Mouse (Mus musculus): Measurements from ENCODE around the gene Cpa5. TPM values are rescaled to one million over a fixed set of nuclear protein-coding genes. Genes with fewer than 3 reads are reported as not detected.

Cpa5 gene
- total RNA-seq, 1 experiment from 2014 or later, result not detected

DNA sequence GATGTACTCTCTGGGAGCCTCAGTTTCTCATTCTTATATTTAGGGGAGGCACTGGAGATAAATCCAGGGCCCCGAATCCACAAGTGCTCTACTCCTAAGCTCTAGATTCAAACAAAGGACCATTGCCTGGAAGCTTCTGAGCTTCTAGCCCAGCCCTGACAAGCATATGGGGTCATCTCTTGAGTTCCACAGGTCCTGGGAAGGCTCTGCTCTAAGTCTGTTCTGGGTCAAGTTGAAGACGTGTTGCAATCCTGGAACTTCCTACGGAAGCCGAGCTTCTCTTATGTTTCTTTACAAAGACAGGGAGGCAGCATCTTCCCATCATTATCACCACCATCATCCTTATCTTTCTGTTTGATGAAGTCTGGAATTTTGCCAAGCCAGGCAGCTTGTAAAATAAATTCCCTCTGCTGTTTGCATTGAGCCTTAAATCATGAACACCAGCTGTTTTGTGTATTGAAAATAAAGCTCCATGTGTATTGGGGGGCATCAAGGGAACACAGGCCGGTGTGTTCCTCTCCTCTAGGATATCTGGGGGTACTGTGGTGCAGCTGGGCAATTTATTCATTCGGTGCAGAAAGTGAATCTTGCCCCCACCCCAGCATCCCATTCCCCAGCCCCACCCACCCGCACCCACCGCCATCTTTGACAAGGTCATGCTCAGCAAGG lies 14.4 kb upstream of the Cpa5 start:
- ATAC-seq (ENCODE audit: extremely low read depth, insufficient number of reproducible peaks, low FRiP score, poor library complexity, severe bottlenecking), result no peak

DNA sequence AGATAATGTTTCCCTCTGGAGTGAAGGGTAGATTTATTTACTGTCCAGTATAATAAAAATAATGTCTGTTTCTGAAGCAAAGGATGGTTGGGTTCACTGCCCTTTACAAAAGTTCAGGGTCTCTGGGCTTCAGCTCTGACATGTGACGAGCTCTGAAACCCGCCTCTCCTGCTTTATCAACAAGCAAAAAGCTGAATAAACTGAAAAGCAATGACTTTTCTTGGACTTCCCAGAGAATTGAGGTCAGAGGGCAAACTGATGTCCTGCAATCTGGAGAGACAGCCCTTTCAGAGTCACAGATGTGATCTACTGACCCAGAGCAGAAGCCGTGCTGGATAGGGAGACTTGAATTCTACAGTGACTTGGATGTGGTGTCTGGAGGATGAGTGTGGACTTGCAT lies 10.8 kb upstream of the Cpa5 start:
- ATAC-seq (ENCODE audit: extremely low read depth, insufficient number of reproducible peaks, low FRiP score, poor library complexity, severe bottlenecking), result no peak

DNA sequence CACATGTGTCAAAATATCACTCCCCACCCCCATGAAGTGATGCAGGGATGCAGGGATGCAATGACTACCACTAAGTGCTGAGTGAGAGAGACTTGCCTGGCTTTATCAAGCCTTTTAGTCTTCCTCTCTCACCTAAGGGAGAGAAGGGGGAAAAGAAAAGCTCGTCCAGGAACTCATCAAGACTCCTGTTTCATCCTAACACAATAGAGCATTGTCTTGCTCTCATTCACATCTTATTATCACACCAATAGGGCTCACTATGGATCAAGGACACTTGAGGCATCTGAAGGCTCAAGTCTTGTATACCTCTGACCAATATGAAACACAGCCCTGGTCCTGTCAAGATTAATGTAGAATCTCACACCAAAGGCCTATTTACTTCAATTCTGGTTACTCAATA lies 9.8 kb upstream of the Cpa5 start:
- ATAC-seq (ENCODE audit: extremely low read depth, insufficient number of reproducible peaks, low FRiP score, poor library complexity, severe bottlenecking), result no peak

DNA sequence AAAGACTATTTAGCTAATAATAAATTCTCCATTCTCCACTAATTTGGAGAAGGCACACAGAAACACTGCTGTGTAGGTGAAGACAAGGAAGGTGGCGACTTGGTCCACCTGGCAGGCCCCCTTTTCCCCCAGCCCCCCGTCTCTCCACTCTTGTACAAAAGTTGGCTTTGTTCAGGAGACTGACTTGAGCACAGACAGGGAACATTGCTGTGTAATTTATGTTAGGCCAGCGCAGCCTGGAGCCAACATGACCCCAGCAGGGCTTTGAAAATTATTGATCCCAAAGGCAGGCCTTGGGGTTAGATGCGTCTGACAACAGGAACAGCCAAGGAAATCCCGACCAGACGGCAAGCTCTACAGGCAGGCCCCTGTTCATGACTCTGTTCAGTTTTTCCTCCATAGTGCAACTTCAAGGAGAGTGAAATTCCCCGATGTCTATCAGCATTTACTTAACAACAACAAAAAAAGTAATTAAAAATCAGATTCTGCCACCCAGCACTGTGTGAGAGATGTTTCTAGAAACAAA lies 6.4 kb upstream of the Cpa5 start:
- ATAC-seq (ENCODE audit: extremely low read depth, insufficient number of reproducible peaks, low FRiP score, poor library complexity, severe bottlenecking), result no peak

DNA sequence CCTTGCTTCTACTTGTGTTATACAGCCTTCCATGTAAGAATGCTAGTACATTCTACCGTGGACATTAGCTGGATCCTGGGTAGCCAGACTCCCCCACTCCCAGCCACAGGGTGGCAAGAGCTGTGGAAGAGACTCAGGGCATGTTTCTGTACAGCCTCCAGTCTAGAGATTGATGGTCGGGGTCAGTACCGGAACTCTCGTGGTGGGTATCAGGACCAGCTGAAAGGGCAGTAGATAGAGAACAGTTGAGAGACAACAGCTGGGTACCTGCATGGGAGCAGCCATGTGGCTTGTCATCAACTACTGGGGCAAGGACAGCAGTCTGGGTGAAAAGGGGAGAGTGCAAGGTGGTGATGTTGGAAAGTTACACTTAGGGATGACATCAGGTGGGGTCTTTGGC lies 5.7 kb upstream of the Cpa5 start:
- ATAC-seq (ENCODE audit: extremely low read depth, insufficient number of reproducible peaks, low FRiP score, poor library complexity, severe bottlenecking), result no peak

DNA sequence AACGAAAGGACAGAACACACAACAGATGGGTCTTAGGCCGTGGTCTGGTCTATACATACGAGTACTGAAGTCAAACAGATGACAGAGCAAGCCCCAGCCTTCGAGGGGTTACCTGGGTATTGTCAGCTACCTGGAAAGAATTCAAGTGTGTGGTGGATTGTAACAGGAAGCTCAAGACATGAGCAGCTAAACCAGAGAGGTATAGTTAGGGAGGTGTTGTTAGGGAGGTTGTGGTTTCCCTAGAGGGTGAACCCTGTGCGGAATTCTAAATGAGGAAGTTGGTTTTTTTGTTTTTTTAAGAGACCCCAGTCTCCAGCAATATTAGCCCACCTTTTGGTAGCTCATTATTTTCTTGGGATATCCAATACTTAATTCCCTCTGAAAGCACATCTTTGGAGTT lies 5.1 kb upstream of the Cpa5 start:
- ATAC-seq (ENCODE audit: extremely low read depth, insufficient number of reproducible peaks, low FRiP score, poor library complexity, severe bottlenecking), result no peak

DNA sequence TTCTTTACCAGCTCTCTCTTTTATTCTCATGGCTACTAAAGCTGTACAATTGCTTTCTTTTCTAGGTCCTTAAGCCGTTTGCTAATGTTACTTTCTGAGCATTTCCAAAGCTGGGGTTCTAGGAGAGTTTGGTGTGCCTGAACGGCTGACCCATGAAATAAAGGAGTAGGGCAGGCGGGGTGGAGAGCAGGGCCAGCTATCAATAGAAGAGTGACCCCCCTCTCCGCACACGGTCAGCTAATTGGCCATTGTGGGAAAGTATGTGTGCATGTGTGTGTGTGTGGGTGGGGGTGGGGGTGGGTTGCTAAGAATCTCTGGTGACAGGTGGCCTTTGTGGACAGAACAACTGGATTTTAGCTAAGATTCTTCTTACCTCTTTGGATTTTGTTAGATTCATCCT lies 402 bp downstream of the Cpa5 start:
- ATAC-seq (ENCODE audit: extremely low read depth, insufficient number of reproducible peaks, low FRiP score, poor library complexity, severe bottlenecking), result no peak

DNA sequence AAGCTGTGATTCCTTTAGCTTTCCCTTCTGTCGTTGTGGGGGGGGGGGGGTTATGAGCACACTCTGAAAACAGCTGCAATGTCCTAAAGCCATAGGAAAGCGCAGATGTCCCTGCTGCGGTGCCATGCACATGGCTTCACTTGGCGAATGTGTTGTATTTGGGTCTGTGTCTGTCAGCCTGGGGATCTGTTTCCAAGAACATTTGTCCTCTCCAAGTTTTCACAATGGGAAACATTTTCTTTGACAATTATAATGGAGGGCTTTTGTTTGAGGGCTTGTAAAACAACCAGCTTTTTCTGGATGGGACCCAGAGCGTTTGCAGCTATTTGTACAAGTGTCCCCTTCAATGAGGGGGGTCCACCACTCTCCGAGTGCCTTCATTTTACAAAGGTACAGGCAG lies 3.4 kb downstream of the Cpa5 start:
- no peak for ATAC-seq (ENCODE audit: extremely low read depth, insufficient number of reproducible peaks, low FRiP score, poor library complexity, severe bottlenecking)

DNA sequence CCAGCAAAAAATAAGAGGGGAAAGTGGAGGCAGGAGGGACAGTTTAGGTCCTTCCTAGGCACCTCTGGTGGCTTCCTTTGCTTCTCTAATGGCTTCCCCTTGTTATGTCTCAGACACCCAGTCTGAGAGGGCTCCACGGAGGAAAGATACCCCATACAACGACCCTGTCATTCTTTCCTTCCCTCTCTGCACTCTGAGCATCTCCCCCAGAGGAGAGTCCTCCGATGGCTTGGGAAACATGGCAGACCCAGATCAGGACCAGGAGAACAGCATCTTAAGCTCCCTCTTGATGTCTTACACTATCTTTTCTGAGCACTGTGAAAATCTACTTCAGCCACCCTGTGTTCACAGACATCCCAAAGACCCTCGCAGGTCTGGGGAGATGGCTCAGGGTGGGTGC lies 4.9 kb downstream of the Cpa5 start:
- ATAC-seq (ENCODE audit: extremely low read depth, insufficient number of reproducible peaks, low FRiP score, poor library complexity, severe bottlenecking), result no peak

DNA sequence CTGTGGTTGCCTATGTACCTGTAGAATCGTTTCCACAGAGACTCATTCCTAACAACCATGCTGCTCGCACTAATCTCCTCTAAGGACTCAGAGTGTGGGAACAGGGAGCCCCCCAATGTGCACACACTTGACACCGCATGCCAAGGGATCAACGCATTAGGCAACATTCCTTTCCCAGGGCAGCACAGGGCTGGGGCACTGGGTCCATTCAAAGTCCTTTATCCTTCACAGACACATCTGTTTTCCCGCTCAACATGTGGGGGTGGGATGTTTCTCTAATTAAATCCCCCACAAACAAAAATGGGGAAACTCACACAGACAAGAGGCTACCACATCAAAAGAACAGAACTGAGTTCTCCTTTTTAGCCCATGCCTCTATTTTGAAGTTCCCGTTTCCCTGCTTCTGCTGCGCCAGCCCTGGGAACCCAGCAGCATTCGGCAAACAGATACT lies 5.7 kb downstream of the Cpa5 start:
- no peak; the same call in 1 of the 2 replicates for ATAC-seq (ENCODE audit: extremely low read depth, insufficient number of reproducible peaks, low FRiP score, poor library complexity, severe bottlenecking)

DNA sequence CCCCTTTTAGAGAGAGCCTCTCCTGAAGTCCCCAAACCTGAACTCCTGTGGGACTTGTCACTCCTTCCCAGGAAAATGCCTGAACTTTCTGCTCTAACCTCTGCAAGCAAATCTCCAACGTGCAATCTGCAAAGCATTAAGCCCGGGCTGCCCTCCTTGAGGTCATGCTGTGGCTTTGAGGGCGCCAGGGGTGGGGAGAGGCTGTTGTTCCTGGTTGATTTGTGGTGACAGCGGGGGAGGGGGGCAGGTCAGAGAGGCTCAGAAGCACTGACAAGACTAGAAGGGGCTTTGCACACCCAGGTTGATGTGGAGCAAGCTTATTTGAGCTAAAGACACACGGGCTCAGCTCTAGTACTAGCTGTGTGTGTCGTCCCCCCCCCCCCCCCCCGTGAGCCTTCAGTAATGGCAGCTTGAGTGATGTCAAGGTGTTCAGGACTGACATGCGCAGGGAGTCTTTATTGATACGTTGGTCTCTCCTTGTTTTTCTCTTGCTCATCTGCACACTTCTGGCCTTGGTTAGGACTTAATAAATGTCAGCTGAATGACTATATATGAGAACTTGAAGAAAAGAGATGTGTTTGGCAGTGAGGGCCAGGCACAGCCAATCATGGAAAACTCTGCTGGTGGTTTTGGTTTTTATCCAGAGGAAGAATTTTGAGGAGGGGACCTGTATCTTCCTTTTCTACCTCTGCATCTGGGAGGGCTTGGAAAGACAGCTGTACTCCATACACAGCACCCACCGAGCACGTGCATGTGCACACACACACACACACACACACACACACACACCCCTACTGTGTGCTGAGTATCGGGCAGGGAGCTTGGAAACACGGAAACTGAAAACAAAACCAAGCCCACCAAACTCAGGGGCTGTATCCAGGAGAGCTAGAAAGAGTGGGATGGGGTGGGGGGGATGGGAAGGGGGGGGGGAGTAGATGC lies 6.5 kb downstream of the Cpa5 start:
- no peak for ATAC-seq (ENCODE audit: extremely low read depth, insufficient number of reproducible peaks, low FRiP score, poor library complexity, severe bottlenecking)

DNA sequence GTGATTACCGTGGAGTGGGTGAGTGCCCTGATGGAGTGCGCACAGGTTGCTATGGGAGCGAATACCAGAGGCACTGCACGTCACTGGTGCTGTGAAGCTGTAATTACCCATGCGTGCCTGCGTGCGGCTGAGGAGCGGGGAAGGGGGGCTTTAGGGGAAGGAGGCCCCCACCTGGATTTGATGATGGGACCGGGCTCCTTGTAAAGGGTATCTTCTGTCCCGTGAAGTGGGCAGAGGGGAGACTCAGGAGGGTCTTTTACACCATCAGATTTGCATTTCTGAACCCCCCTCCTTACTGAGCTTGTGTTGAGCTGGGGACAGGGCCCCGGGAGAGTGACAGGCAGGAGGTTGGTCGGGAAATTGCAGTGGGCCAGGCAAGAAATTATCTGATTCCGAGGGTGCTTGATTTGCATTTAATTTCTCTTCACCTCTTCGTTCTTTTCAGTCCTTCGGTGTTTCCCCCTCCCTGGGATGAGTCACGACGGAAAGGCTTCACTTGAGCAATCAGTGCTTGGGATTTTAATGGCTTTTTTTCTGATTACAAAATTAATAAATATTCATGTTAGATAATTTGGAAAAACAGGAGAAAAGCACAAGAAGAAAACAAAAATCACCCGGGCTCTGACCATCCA lies 7.3 kb downstream of the Cpa5 start:
- no peak for ATAC-seq (ENCODE audit: extremely low read depth, insufficient number of reproducible peaks, low FRiP score, poor library complexity, severe bottlenecking)

DNA sequence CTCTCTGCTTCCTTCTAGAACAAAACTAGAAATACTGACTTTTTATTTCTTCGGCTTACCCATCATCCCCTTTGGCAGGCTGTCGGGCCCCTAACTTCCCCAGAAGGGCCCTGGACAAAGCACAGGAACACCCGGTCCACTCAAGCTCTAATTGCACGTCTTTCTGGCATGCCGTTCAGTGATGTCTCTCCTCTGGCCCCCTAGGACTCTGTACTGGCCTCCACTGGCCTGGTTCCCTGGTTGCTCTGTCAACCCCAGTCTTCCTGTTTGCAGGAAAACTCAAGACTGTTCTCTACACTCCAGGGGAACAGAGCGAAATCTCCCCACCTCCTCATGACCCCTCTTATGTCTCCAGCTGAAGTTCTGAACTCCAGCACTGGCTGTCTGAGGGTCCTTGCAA lies 7.9 kb downstream of the Cpa5 start:
- ATAC-seq (ENCODE audit: extremely low read depth, insufficient number of reproducible peaks, low FRiP score, poor library complexity, severe bottlenecking), result no peak

DNA sequence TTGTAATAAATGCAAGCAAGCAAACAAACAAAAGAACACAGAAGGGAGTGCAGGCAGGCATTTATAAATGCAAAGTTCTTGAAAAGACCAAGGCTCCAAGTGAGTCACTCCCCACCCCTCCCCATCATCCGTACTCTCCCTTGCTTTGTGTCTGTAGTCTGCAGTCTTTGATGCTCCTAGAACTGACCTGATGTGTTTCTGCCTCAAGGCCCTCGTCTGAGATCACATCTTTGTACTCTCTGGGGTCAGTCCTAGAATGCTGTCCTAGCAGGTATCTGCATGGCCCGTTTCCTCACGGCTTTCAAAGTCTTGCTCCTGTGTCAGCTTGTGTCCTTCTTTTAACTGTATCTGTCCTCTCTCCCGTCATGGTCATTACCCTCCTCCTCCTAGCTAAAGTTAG lies 8.8 kb downstream of the Cpa5 start:
- ATAC-seq (ENCODE audit: extremely low read depth, insufficient number of reproducible peaks, low FRiP score, poor library complexity, severe bottlenecking), result no peak

DNA sequence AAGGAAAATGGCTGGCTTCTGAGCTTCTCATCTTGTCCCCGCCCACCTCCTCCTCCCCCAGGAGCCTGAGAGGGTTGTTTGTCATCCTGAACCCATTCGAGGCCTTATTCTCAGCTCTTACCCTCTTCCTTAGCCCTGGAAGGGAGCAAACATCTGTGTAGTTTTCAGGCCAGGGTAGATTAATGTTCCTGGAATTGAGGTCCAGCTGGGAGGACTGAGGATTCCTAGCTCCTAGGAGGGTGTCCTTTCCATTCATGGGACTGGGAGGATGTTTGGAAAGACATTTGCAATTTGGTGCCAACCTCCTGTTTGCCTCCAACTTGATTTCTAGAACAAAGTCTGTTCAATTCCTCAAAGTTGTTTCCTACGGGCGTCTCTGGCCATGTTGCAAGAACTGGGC lies 9.8 kb downstream of the Cpa5 start:
- ATAC-seq (ENCODE audit: extremely low read depth, insufficient number of reproducible peaks, low FRiP score, poor library complexity, severe bottlenecking), result no peak

DNA sequence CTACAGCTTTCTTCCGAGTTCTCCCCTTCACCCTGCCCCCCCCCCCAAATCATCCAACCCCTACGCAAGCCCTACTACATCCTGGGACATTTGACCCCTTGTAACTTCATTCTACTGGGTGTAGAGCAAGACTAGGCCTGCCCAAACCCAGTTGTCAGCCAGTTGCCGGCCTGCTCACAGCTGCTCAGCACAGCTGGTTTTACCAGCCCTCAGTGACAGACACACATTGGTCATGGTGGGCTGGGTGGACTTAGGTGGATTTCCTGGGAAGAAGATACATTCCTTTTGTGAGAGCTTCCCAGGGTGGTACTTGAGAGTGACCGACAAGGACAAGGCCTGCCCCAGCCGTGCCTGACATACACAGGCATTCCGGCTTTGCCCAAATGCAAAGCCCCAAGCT lies 10.2 kb downstream of the Cpa5 start:
- ATAC-seq (ENCODE audit: extremely low read depth, insufficient number of reproducible peaks, low FRiP score, poor library complexity, severe bottlenecking), result no peak

DNA sequence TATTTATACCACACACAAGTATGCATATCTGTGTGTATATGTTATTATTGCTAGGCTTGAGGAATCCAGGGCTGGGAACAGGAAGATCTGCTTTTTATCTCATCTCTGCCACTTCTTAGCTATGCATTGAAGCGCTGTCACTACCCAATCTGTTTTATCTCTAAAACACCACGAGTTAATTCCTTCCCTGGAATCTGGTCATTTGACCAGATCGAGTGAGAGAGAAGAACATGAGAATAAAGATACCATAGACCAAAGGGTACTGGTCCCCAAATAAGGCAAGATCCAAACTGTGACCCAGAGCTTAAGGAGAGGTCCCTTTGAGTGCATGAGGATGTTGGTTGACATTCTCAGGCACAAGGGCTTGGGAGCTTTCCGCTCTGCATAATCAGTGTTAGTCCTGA lies 11.2 kb downstream of the Cpa5 start:
- ATAC-seq (ENCODE audit: extremely low read depth, insufficient number of reproducible peaks, low FRiP score, poor library complexity, severe bottlenecking), result no peak

DNA sequence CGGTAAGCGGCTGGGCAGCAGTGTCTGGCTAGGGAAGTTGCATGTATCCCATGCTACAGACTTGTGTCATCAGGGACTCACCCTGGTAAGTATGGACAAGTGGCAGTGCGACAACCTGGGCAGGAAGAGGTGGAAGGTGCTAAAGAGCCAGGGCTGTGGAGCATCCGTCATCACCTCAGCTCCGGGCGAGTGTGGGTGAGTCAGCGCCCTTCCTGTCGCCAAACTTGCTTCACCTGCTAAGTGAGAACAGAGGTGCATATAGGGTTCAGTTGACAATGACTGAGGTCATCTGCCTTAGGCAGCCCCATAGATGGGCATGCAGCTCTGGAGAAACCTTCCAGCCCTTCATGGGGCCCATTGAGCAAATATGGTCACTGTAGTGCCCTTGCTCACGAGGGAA lies 14.0 kb downstream of the Cpa5 start:
- ATAC-seq (ENCODE audit: extremely low read depth, insufficient number of reproducible peaks, low FRiP score, poor library complexity, severe bottlenecking), result no peak

DNA sequence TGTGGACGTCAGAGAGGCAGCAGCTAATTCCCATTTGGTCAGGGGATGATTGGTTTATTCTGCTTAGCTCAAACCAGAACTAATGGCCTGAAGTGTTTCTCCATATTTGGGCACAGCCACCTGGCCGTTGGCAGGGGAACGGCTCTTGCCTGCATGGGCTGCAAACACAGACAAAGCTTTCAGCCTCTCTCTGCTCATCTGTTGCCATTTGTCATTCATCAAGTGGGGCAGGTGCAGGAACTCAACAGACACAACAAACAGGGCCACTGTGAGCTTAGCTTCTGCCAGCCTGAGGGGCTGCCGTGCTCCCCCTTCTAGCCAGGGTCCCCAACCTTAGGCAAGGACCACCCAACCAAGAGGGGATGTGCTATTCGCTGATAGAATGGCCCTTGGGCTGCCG lies 17.3 kb downstream of the Cpa5 start:
- no peak for ATAC-seq (ENCODE audit: extremely low read depth, insufficient number of reproducible peaks, low FRiP score, poor library complexity, severe bottlenecking)

DNA sequence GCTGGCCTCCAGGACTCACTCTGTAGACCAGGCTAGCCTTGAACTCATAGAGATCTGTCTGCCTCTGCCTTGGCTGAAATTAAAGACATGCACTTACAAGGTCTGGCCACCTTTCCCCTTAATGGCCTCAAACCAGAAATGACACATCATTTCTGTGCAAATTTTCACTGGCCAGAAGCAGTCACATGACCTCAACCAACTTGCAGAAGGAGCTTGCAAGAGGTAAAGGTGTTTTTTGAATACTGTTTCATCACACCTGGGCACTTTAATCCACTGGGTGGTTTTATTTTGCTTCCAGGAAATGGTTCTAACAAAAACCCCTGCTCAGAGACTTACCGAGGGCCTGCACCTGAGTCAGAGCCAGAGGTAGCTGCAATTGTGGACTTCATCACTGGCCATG lies 19.2 kb downstream of the Cpa5 start:
- no peak for ATAC-seq (ENCODE audit: extremely low read depth, insufficient number of reproducible peaks, low FRiP score, poor library complexity, severe bottlenecking)
